Mouse (Mus musculus) right cerebral cortex, postnatal 14 days (tissue): ENCODE measurements around the gene Slc27a3.

ENCODE experiments used
- DNase-seq: peaks from one replicate; pipeline ENCODE4 v3.0.0; 2022

Slc27a3 gene

DNA sequence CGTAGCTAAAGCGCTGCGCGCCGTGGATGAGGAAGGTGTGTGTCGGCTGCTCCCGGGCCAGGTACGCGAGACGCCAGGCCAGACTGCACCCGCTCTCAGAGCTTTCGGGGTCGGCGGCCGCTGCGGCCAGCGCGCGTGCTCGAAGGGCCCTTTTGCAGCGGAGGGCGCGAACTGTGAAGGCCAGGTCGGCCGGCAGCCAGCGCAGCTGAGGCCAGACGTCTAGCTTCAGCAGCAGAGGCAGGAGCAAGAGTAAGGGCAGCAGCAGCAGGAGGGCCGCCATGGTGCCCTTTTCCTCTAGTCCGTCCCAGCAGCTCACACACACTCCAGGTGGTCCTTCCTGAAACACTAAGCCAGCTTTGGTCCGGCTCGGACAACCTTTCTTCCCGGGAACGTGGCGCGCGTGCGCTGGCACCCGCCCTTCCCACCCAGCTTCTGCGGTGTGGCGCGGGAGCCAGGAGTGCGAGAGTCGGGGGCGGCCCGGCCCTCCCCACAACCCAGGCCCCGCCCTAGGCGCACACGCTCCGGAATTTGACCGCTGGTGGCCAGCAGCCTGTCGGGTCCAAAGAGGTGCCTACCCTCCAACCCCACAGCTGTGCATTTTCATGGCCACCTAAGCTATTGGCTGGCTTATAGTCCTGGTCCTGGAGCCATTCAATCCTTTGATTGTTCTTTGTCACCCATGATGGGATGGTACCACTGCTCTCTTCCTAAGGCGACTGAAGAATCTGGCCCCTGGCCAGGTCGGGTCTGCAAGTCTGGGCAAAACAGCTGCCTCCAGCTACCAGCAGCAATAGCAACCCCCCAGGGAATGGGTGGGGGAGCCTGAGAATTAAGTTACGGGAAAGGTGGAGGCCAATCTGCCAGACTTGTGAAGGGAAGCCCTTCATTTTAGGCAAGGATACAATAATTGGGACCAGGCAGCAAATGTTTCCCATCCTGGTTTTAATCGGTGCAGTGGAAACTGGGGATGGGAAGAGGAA lies at the start of gene Slc27a3:
Gene Slc27a3 (minus strand): TSS at position 428 of the 980 bp plus-strand sequence.
- DNase-seq = peak; percentile 42

DNA sequence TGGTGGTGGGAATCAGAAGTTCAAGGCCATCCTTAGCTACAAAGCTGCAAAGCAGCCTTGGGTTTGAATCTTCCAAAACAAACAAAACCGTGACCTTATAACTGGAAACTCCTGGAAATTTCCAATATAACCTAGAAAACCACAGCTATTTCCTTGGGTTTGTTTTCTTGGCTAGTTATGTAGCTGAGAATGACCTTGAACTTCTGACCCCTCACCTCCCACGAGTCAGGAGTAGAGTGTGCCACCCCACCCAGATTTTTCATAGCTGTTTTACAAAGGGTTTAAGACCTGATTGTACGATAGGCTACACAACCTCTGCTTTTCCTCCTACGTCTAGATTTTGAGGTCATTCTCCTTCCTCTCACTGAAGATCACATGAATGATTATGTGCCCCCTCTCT lies 47.4 kb upstream of the Slc27a3 start:
- DNase-seq = no peak

DNA sequence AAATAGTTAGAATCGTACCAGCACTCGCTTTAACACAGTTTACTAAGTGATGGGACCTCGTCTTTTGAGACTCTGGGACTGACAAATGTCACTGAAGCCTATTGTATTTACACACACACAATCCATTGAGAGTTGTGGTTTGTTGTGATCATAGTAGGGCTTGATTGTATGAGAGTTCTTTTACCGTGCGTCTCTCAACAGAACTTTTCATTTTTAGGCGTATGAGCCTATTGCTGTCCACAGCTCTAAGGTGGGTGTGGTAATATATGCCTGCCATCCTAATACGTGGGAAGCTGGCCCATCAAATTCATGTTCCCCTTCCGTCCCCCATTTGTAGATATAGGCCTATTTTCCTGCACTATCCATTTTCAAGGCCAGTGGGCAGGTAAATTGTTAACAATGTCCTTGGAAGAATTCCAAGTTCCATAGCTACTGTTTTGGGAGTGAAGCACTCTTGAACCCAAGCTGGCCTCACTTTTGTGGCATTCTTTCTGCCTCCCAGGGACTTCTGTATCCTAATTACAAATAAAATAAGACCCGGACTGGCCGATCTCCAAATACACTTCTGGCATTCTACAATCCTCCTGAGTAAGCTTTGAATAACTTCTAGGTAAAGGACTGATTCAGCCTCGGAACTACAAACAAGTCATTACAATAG lies 44.5 kb upstream of the Slc27a3 start:
- no peak for DNase-seq

DNA sequence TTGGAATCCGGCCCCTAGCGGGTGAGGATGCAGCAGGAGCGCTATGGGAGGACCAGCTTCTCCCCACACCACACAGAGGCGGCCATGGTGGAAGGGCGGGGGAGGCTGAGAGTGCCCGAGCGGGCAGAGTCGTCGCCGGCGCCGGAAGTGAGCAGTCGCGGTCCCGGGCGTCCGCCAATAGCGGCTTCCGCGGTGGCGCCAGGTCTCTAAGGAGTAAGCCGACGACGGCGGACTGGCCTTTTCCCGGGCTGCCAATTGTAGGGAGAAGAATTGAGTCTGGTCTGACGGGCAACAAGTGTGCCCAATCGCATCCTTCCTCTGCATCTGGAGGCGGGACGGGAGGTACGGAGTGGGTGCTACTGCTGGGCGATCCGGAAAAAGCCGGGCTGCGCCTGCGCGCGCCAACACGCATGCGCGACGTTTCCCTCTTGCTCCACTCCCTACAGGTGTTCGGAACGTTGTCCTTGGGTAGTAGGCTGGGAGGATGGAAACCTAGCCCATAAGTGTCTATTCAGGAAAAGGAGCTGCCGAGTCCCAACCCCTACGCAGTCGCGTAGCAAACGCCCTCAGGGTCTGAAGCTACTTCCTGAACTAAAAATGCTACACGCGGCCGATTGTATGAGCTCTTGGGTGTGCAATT lies 43.8 kb upstream of the Slc27a3 start, which contains the start of gene Ints3:
Gene Ints3 (minus strand): TSS at position 242 of the 640 bp plus-strand sequence.
- DNase-seq = peak; percentile 98

DNA sequence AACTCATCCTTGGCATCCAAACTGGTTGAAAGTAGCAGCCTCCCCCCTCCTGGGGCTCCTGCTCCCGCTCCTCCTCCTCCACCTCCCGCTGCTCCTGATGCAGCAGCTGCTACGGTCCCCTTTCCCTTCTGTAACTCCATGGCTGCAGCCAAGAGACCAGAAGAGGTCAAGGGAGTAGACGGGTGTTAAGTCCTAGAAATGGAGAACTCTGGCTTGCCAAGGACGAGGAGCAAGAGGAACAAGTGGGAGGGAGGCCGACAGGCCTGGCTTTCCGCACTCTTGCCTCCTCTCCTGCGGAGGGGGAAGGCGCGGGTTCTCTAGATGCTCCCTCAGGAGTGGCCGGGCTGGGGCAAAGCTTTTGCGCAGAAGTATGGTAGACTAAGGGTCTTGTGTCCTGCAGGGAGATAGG lies 43.1 kb upstream of the Slc27a3 start:
- DNase-seq = peak; percentile 40

DNA sequence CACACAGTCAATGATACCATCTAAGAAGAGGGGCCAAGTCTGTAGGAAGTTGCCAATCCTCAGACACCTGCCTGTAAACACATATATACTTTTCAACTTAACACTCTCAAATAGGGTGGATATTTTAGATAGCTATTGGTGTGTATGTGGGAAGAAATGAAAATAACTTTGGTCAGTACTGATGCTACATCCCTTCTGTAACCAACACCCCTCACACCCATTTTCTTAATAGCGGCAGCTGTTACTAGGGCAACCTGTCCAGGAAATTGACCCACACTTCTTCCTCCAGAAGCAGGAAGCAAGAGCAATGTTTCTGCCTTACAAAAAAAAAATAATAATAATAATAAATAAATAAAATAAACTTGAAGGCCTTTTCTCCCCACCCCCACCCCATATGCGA lies 42.6 kb upstream of the Slc27a3 start:
- DNase-seq = no peak

DNA sequence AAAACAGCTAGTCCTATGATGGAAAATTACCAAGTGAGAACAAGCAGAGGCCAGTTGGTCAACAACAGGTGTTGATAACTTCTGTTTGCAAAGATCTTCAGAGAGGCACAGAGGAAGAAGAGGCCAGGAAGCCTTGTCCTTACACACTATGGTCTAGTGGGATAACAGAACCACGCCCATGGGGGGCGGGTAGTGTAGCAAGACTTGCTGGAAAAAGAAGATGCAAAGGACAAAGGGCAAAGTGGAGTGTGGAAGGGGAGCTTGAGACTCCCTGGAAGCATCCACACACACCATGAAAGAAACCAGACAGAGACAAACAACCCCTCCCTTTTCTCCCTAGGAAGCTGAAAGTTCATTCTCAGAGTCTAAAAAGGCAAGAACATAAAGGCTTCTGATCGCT lies 39.8 kb upstream of the Slc27a3 start:
- DNase-seq = no peak

DNA sequence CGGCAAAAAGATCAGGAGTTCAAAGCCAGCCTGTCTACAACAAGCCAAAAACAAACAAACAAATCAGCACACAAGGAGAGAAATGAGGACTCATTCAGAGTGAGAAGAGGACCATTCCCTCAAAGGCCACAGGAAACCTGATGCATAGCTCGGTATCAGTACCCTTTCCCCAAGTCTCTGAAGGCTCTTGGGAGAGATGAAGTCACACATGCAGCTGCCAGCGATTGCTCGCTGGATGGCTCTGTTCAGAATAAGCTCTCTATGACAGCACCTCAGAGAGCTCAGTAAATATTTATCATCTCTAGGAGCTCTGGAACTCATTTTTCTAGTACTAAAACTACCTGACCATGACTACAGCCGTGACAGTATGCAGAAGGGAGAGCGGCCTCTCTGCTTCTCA lies 38.4 kb upstream of the Slc27a3 start:
- no peak for DNase-seq

DNA sequence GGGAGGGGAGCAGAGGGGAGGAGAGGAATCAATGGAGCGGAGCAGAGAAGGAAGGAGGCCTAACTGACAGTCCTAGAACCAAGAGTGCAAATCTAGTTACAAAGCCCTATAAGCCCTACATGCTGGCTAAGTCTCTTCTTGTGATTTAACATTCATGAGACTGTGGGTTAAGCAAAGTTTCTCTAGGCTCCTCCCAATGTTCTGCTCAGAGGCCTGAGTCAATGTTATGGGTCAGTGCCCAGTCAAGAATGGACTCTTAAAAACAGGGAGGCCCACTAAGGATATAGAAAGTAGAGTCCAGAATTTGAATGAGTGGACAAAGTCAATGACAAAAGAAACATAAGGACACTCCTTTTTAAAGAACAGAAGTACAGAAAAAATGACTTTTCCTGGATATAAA lies 37.8 kb upstream of the Slc27a3 start:
- DNase-seq = no peak

DNA sequence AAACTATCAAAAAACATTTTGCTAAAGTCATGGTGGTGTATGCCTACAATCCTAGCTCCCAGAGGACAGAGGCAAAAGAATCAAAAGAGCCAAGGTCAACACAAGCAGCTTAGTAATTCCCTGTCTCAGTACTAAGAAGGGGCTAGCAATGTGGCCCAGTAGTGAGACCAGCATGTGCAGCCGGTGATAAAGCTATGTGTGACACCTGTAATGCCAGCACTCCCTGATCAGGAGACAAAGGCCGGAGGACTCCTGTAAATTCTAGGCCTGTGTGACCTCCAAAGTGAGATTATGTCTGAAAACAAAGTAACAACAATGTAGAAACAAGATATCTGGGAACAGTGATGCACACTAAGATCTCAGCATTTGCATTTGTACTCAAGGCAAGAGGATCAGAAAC lies 35.8 kb upstream of the Slc27a3 start:
- DNase-seq = no peak

DNA sequence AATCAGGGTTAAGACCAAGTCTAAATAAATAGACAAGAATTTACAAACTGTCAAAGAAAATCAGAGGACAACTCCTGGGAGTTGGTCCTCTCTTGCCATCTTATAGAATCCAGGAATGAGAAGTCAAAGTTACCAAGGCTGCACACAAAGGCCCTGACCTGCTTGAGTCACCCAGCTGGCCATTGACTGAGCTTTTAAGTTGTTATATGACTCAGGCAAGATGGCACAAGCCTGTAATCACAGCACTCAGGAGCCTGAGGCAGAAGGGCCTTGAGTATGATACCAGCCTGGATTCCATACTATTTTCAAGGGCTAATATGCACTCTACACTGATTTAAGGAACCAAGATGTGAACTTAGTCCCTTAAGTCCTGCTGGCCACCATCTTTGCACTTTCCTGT lies 33.8 kb upstream of the Slc27a3 start:
- DNase-seq = no peak

DNA sequence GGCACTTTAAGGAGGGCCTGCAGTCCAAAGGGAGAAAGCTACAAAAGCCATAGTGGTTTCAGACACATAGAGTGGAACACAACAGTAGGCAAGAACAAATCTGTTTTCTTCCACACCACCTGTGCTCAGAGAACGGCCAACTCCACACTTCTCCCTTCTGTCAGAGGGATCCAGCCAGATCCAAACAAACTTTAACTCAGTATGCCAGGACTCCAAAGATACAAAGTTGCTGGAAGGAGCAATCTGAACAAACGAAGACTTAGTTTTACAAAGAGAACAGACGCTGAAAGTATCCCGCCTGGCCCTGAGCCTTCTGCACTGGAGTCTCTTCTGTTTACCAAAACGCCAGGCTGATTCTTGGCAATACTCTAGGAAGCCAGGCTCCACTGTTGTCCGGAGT lies 31.0 kb upstream of the Slc27a3 start:
- DNase-seq = no peak

DNA sequence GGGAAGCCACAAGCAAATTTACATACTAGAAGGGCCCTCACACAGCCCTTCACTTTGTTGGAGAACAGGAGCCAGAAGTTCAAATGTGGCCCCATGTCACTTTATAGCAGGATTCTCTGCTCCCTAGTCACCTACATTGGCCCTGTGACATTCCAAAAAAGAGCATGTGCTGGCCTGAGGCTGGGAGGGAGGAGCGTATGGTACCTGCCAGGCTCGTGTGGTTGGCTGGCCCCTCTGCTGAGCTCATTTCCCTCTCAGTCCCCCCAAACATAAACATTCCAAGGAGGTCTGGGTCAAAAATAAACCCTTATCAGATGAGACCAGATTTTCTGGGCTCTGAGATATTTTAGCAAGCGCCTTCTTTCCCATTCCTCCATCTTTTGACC lies 23.3 kb upstream of the Slc27a3 start:
- DNase-seq = no peak

DNA sequence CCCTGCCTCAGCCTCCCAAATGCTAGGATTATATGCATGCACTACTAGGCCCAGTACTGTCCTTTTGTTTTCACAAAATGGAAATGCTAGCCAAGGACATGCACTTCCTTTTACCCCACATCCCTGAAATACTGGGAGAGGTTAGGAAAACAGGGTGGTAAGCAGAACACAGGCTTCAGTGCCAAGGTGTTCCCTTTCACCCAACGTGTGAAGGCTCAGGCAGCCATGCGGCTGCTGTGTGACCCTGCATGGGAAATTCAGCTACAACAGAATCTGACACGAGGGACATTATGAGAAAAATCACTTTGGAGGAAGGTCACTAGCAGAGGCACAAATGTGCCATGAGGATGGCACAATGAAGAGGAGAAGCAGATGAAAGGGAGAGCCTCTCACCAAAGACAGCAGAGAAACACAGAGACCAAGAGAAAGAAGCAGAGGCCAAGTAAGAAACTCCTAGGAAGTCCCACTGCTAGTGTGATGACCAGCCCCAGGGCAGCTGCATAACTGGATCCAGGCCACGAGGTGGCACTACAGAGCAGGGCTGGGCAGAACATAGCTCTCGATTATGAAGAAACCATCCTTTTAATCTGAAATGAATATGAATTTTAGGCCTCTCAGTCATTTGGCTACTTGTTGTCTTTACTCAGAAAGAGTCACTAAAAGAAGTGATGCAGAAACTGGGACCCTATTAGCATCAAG lies 22.7 kb upstream of the Slc27a3 start:
- DNase-seq = peak; percentile 70

DNA sequence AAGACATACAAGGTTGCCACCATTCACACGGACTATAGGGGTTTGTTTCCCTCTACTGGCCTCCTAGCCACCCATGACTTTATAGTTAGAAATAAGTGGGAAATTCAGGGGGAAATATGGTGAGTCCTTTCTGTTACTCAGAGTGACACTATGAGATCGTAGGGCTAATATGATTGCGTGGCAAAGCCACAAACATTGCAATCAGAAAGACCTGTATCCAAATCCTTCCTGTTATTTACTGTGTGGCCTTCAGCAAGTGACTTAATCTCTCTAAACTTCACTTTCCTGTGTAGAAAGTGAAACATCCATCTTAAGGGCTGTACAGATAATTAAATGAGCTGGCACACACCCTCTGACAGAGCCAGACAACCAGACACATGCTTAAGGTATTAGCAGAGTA lies 19.0 kb upstream of the Slc27a3 start:
- DNase-seq = no peak

DNA sequence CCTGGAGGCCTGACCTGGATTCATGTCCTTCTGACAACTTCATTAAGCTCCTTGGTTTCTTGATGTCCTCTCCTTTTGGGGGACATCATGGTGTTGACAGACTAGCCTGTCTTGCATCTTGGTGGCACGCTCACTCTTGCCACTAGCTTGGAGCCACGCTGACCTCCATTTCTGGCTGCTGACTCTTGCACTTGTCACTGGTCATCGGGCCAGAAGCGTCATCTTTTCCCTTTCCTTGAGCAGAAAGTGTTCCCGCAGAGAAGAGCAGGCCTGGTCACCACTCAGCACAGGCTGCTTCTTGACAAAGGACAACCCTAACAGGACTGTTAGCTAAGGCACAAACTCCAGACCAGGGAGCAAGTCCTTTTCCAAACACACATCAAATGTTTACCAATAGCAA lies 16.7 kb upstream of the Slc27a3 start:
- DNase-seq = no peak

DNA sequence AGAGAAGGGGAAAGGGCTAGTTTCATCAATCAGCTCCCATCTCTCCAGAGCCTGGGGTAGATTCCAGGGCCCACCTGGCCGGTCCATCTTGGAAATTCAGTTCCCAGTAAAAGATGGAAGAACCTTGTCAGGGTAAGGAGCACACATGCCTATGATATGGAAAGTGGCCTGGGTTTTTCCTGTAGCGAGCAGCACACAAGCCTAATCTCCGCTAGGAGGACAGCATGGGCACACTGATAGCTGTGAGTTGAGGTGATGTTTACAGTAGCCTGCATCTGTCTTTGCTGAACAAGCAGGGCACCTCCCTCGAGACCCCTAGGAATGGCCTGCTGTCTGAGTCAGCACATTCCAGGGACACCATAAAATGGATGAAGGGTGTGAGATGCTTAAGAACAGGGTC lies 14.9 kb upstream of the Slc27a3 start:
- no peak for DNase-seq

DNA sequence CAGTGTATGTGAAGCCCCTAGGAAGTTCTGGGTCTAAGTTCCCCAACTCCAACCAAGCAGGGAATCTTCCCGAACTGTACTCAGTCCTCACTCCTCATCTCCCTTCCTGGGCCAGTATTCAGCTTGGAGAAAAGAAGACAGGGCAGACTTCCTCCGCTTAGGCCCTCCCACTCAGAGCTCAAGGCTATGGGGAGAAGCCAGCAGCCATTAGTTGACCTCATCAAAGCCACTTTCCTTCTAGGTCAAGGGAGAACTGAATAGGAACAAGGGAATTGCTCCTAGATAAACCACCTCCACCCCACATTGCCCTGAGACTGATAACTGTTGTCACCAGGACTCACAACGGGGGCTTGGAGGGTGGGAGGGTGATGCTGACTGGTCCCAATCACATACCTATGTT lies 14.4 kb upstream of the Slc27a3 start:
- DNase-seq = no peak

DNA sequence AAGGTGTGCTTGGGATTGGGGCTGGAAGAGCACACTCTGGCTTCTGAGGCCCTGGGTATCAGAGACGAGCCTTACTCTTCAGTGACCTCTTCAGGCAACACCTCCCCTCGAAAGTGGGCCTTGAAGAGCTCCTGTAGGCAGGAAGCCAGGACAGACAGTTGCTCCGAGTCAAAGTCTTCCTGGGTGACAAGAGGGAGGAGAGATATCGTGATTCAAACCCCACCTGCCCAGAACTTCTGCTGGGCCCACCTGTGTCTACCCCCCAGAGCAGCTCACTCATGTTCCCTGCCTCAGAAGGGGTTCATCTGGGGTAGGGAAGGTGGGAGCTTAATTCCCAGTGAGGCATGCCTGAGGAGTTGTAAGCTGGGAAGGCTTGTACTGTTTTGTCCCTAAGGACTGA lies 11.3 kb upstream of the Slc27a3 start:
- no peak for DNase-seq

DNA sequence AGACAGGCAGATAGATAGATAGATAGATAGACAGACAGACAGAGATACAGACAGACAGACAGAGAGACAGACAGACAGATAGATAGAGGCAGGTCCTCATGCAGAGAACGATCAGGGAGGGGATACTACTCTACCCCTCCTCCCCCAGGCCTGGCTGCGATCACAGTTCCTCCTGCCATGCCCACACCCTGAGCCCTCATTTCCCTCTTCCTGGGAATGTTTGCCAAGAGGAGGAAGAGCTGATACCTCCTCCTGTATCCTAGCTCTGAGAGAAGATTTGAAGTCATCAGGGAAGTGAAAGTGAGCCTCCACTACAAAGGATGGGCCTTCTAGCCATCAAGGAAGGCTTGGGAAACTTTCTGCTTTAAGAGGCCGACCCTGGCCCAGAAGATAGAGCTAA lies 5.9 kb upstream of the Slc27a3 start:
- DNase-seq = no peak

DNA sequence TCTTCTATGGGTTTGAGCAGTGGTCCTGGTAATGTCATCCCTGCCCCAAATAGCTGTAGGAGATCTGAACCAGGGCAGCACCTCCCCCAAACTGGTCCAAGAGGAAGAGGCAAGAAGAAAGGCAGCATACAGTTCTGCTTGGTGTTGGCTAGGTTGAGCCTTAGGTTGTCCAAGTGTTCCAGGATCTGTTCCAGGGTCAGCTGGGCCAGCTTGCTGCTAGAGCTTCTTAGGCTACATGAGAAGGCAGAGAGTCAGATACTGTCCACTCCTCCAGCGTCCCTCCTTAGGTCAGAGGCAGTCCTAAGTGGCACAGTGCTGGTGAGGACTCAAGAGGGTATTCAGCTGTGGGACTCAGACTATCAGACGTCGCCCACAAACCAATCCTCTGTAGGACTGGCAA lies 2.9 kb upstream of the Slc27a3 start:
- DNase-seq = no peak

DNA sequence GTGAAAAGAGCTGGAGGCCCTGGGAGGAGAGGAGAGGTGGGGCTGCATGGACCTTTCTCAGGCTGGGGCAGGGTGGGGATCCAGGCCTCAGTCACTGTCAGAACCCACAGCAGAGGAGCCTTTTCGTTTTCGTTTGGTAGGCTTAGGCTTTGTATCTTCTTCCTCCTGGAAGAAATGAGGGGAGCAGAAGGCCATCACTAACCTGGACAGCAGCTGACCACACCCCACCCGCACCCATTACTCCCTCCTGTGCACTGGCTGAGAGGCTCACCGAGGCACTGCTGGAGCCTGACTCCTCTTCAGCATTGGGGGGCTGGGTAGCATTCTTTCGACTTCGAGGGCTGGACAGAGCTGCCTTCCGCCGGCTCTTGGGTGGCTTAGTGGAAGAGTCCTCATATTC lies 2.2 kb upstream of the Slc27a3 start:
- no peak for DNase-seq

DNA sequence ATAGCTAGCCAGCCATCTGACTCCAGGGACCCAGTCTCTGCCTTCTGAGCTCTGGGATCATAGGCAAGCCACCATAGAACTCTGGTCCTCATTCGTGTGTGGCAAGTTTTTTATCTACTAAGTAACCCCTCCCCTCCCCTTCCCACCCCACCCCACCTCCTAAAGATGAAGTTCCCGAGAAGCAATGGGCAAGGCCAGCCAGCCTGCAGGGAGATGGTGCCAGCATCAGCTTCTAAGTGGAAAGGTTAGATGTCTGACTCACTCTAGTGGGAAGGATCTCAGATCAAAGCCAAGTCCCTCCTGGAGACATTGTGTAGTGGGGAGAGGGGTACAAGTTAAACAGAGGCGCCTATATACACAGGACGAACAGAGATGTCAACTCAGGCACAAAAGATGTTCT lies 1.3 kb upstream of the Slc27a3 start:
- no peak for DNase-seq
